Mouse (Mus musculus): Measurements from ENCODE around the gene Cdhr4.

- TF ChIP-seq CTCF (IDR thresholded peaks at IDR 0.05; ENCODE audit: low read depth) = no peak
- no peak for TF ChIP-seq EP300 (IDR thresholded peaks at IDR 0.05; ENCODE audit: low read depth)
These were observed 44.8 kb upstream of the Cdhr4 start for GRCm38 (mm10) chr9:107947241-107948194.

Data from liver, embryonic 14.5 days (tissue).